Mouse (Mus musculus) heart, embryonic 10.5 days (tissue): Measurements from ENCODE around the gene Egflam. TPM values are rescaled to one million over a fixed set of nuclear protein-coding genes. Genes with fewer than 3 reads are reported as not detected.
A peak's percentile ranks its signal among the peaks of the same experiment; 100 is the strongest.

ENCODE experiments used
- DNase-seq: peaks from one replicate; pipeline ENCODE4 v3.0.0-alpha.2; 2017; ENCODE audit warnings: low spot score
- H3K27ac ChIP-seq: fragments of 300-500 bp; sonication (generic); 2 replicates; pipeline ENCODE4 v1.5.1; 2016; ENCODE audit warnings: mild to moderate bottlenecking
- H3K27me3 ChIP-seq: fragments of 300-500 bp; sonication (generic); 2 replicates; pipeline ENCODE4 v1.6.1; 2016; ENCODE audit warnings: mild to moderate bottlenecking; ENCODE audit not compliant: poor library complexity, insufficient read depth, severe bottlenecking
- H3K36me3 ChIP-seq: fragments of 300-500 bp; sonication (generic); 2 replicates; pipeline ENCODE4 v1.6.1; 2016; ENCODE audit warnings: mild to moderate bottlenecking, moderate library complexity
- H3K4me1 ChIP-seq: fragments of 300-500 bp; sonication (generic); 2 replicates; pipeline ENCODE4 v1.6.1; 2016; ENCODE audit warnings: mild to moderate bottlenecking
- H3K4me3 ChIP-seq: fragments of 300-500 bp; sonication (generic); 2 replicates; pipeline ENCODE4 v1.5.1; 2016; ENCODE audit warnings: mild to moderate bottlenecking, moderate library complexity
- H3K9me3 ChIP-seq: fragments of 300-500 bp; sonication (generic); 2 replicates; pipeline ENCODE4 v1.6.1; 2016; ENCODE audit warnings: mild to moderate bottlenecking, moderate library complexity
- WGBS: fragments of 180-500 bp; shearing (Covaris S2); methylation state at CpG from one replicate; pipeline ENCODE4 v1.1.7; 2016; 5-methylcytosine and 5-hydroxymethylcytosine counted together
- polyA plus RNA-seq: library from polyadenylated mRNA; unstranded; fragments of >200 nt; fragmentation: Nextera tagmentation; extraction: Ambion mirVana; gene quantifications from 2 replicates; pipeline ENCODE4 v1.2.1, GENCODE M21; 2016

Egflam gene
- polyA plus RNA-seq, 1 experiment from 2014 or later = 7.0 TPM

GRCm38 (mm10) chr15:7203606-7204330 lies 194.4 kb downstream of the Egflam start:
- 45% methylated on average over 9 of the region's 9 CpGs for WGBS
- Histone ChIP-seq H3K36me3 (no peaks in the 10 kb centered on the region), H3K4me3 (no peak overlapping the region), H3K27ac (peak overlapping the region; percentile 63; the same call in 1 of the 2 replicates), H3K27me3 (no peaks in the 10 kb centered on the region), H3K9me3 (no peaks in the 10 kb centered on the region), H3K4me1 (peaks cover 46% of the 10 kb centered on the region)
- no peak for DNase-seq

- 95% methylated on average over 5 of the region's 5 CpGs for WGBS
- Histone ChIP-seq H3K9me3 (no peaks in the 10 kb centered on the region), H3K4me3 (no peak overlapping the region), H3K4me1 (peaks cover 48% of the 10 kb centered on the region), H3K27me3 (no peaks in the 10 kb centered on the region), H3K27ac (peak overlapping the region; percentile 63; the same call in 1 of the 2 replicates), H3K36me3 (no peaks in the 10 kb centered on the region)
- DNase-seq = no peak
Measured at GRCm38 (mm10) chr15:7202981-7203380, 195.2 kb downstream of the Egflam start.

GRCm38 (mm10) chr15:7201421-7202380 lies 196.5 kb downstream of the Egflam start:
- H3K27ac ChIP-seq = peak overlapping the region; percentile 76

GRCm38 (mm10) chr15:7200286-7200685 lies 197.9 kb downstream of the Egflam start:
- no peaks in the 10 kb centered on the region for H3K36me3 ChIP-seq
- H3K9me3 ChIP-seq = no peaks in the 10 kb centered on the region
- no peak overlapping the region for H3K27ac ChIP-seq
- peaks cover 34% of the 10 kb centered on the region for H3K4me1 ChIP-seq
- no peak for DNase-seq
- 48% methylated on average over 6 of the region's 6 CpGs for WGBS
- no peaks in the 10 kb centered on the region for H3K27me3 ChIP-seq
- H3K4me3 ChIP-seq = no peak overlapping the region

More at GRCm38 (mm10) chr15:7201421-7202380, 196.5 kb downstream of the Egflam start:
- H3K36me3 ChIP-seq = no peaks in the 10 kb centered on the region
- no peaks in the 10 kb centered on the region for H3K27me3 ChIP-seq
- no peaks in the 10 kb centered on the region for H3K9me3 ChIP-seq
- peaks cover 48% of the 10 kb centered on the region for H3K4me1 ChIP-seq
- DNase-seq = no peak
- no peak overlapping the region for H3K4me3 ChIP-seq
- 52% methylated on average over 9 of the region's 9 CpGs for WGBS

- no peak for DNase-seq
- H3K27ac ChIP-seq = no peak overlapping the region
Measured at GRCm38 (mm10) chr15:7198816-7199215, 199.4 kb downstream of the Egflam start.

GRCm38 (mm10) chr15:7197652-7198445 lies 200.3 kb downstream of the Egflam start:
- DNase-seq = no peak
- Histone ChIP-seq H3K9me3 (no peaks in the 10 kb centered on the region), H3K4me3 (no peak overlapping the region), H3K4me1 (peaks cover 40% of the 10 kb centered on the region), H3K36me3 (no peaks in the 10 kb centered on the region), H3K27me3 (no peaks in the 10 kb centered on the region), H3K27ac (no peak overlapping the region)
- WGBS = 77% methylated on average over 3 of the region's 3 CpGs

More at GRCm38 (mm10) chr15:7198816-7199215, 199.4 kb downstream of the Egflam start:
- 68% methylated on average over 2 of the region's 2 CpGs for WGBS
- H3K9me3 ChIP-seq = no peaks in the 10 kb centered on the region
- no peak overlapping the region for H3K4me3 ChIP-seq
- peaks cover 43% of the 10 kb centered on the region for H3K4me1 ChIP-seq
- no peaks in the 10 kb centered on the region for H3K27me3 ChIP-seq
- H3K36me3 ChIP-seq = no peaks in the 10 kb centered on the region

- no peak overlapping the region for H3K27ac ChIP-seq
- no peak for DNase-seq
- H3K27me3 ChIP-seq = no peaks in the 10 kb centered on the region
- no peak overlapping the region for H3K4me3 ChIP-seq
- no peaks in the 10 kb centered on the region for H3K9me3 ChIP-seq
- 36% methylated on average over 6 of the region's 6 CpGs for WGBS
- peaks cover 30% of the 10 kb centered on the region for H3K4me1 ChIP-seq
- peaks cover 20% of the 10 kb centered on the region for H3K36me3 ChIP-seq
Measured at GRCm38 (mm10) chr15:7194748-7195221, 203.4 kb downstream of the Egflam start.

- WGBS = 28% methylated on average over 13 of the region's 13 CpGs
- peaks cover 25% of the 10 kb centered on the region for H3K36me3 ChIP-seq
- DNase-seq = peak; percentile 73
Measured at GRCm38 (mm10) chr15:7194147-7194720, 204.0 kb downstream of the Egflam start.

GRCm38 (mm10) chr15:7192582-7192981 lies 205.6 kb downstream of the Egflam start:
- Histone ChIP-seq H3K4me3 (no peak overlapping the region), H3K27ac (no peak overlapping the region), H3K27me3 (no peaks in the 10 kb centered on the region), H3K4me1 (peaks cover 31% of the 10 kb centered on the region), H3K36me3 (peaks cover 29% of the 10 kb centered on the region), H3K9me3 (no peaks in the 10 kb centered on the region)
- WGBS = 86% methylated on average over 2 of the region's 2 CpGs
- no peak for DNase-seq

More at GRCm38 (mm10) chr15:7194147-7194720, 204.0 kb downstream of the Egflam start:
- peaks cover 36% of the 10 kb centered on the region for H3K4me1 ChIP-seq
- H3K27ac ChIP-seq = peak overlapping the region; percentile 37; the same call in 1 of the 2 replicates
- H3K27me3 ChIP-seq = no peaks in the 10 kb centered on the region
- no peaks in the 10 kb centered on the region for H3K9me3 ChIP-seq
- H3K4me3 ChIP-seq = no peak overlapping the region

- 77% methylated on average over 4 of the region's 4 CpGs for WGBS
- DNase-seq = no peak
- Histone ChIP-seq H3K27ac (peak overlapping the region; percentile 54; the same call in 1 of the 2 replicates), H3K9me3 (no peaks in the 10 kb centered on the region), H3K27me3 (no peaks in the 10 kb centered on the region), H3K4me1 (peaks cover 31% of the 10 kb centered on the region), H3K4me3 (no peak overlapping the region), H3K36me3 (peaks cover 44% of the 10 kb centered on the region)
Measured at GRCm38 (mm10) chr15:7191074-7191473, 207.1 kb downstream of the Egflam start.

- DNase-seq = no peak
- Histone ChIP-seq H3K4me1 (peaks cover 27% of the 10 kb centered on the region), H3K27me3 (no peaks in the 10 kb centered on the region), H3K4me3 (no peak overlapping the region), H3K27ac (peak overlapping the region; percentile 77; the same call in 1 of the 2 replicates), H3K36me3 (peaks cover 56% of the 10 kb centered on the region), H3K9me3 (no peaks in the 10 kb centered on the region)
- 65% methylated on average over 22 of the region's 22 CpGs for WGBS
Measured at GRCm38 (mm10) chr15:7189678-7190454, 208.3 kb downstream of the Egflam start.
